Mouse (Mus musculus) G1E (cell line): Measurements from ENCODE around the gene Bud13.

Experiments used
- CTCF ChIP-seq: IDR thresholded peaks from 2 replicates; pipeline ENCODE4 v1.5.1; 2012; ENCODE audit warnings: low read depth, low read length, inconsistent platforms, mixed read lengths
- GATA1 ChIP-seq: IDR thresholded peaks from 2 replicates; pipeline ENCODE4 v1.6.1; 2012; ENCODE audit warnings: borderline replicate concordance, low read length, inconsistent platforms, mixed read lengths
- TAL1 ChIP-seq: conservative IDR thresholded peaks from 2 replicates; pipeline ENCODE4 v1.6.1; 2012; ENCODE audit warnings: low read depth, low read length, inconsistent platforms, mixed read lengths

- no peak for TF ChIP-seq CTCF
- TF ChIP-seq TAL1: no peak
- TF ChIP-seq GATA1: no peak
These were observed 46.4 kb downstream of the Bud13 start for GRCm38 (mm10) chr9:46329250-46329648.
